Mouse (Mus musculus): ENCODE results near the gene Ugt3a1.
"Not testable (repeated sequence)": the region's sequence is repeated elsewhere in the genome, so short reads cannot be mapped to it uniquely, and the experiment has no call there.

Gene Ugt3a1

GRCm38 (mm10) chr15:9276838-9277295, at the start of gene Ugt3a1:
TSS of gene Ugt3a1 (plus strand) at chr15:9276888.
- DNase-seq (ENCODE audit: low read depth), result no peak

- DNase-seq (ENCODE audit: low read depth), result not testable (repeated sequence)
Measured at GRCm38 (mm10) chr15:9230917-9231316, 45.8 kb upstream of the Ugt3a1 start.

GRCm38 (mm10) chr15:9246345-9246744, 30.3 kb upstream of the Ugt3a1 start:
- DNase-seq (ENCODE audit: low read depth), result no peak

GRCm38 (mm10) chr15:9252891-9253290, 23.8 kb upstream of the Ugt3a1 start:
- no peak for DNase-seq (ENCODE audit: low read depth)

GRCm38 (mm10) chr15:9260621-9261020, 16.1 kb upstream of the Ugt3a1 start:
- no peak for DNase-seq (ENCODE audit: low read depth)

GRCm38 (mm10) chr15:9271876-9272275, 4.8 kb upstream of the Ugt3a1 start:
- no peak for DNase-seq (ENCODE audit: low read depth)

- no peak for DNase-seq (ENCODE audit: low read depth)
Measured at GRCm38 (mm10) chr15:9279026-9279425, 2.3 kb downstream of the Ugt3a1 start.

GRCm38 (mm10) chr15:9279596-9279995, 2.9 kb downstream of the Ugt3a1 start:
- DNase-seq (ENCODE audit: low read depth), result no peak

- no peak for DNase-seq (ENCODE audit: low read depth)
Measured at GRCm38 (mm10) chr15:9283165-9283564, 6.5 kb downstream of the Ugt3a1 start.

GRCm38 (mm10) chr15:9289660-9290059, 13.0 kb downstream of the Ugt3a1 start:
- peak; percentile 16 for DNase-seq (ENCODE audit: low read depth)

- no peak for DNase-seq (ENCODE audit: low read depth)
Measured at GRCm38 (mm10) chr15:9305978-9306692, 29.4 kb downstream of the Ugt3a1 start.

- DNase-seq (ENCODE audit: low read depth), result no peak
Measured at GRCm38 (mm10) chr15:9334596-9334995, 57.9 kb downstream of the Ugt3a1 start.

- no peak for DNase-seq (ENCODE audit: low read depth)
Measured at GRCm38 (mm10) chr15:9335341-9335740, 58.7 kb downstream of the Ugt3a1 start, which contains the start of gene Ugt3a2. TSS of gene Ugt3a2 (plus strand) at chr15:9335550.

GRCm38 (mm10) chr15:9336616-9337015, 59.9 kb downstream of the Ugt3a1 start:
- no peak for DNase-seq (ENCODE audit: low read depth)

- DNase-seq (ENCODE audit: low read depth), result no peak
Measured at GRCm38 (mm10) chr15:9337021-9337420, 60.3 kb downstream of the Ugt3a1 start.

GRCm38 (mm10) chr15:9348739-9349138, 72.1 kb downstream of the Ugt3a1 start:
- peak; percentile 7 for DNase-seq (ENCODE audit: low read depth)

- DNase-seq (ENCODE audit: low read depth), result peak; percentile 36
Measured at GRCm38 (mm10) chr15:9362801-9363200, 86.1 kb downstream of the Ugt3a1 start.
